Mouse (Mus musculus) NIH3T3 (cell line): ENCODE measurements around the gene Ppp1r14b.
A peak's percentile ranks its signal among the peaks of the same experiment; 100 is the strongest.

Experiments
- DNase-seq: peaks from one replicate; pipeline ENCODE4 v3.0.0-alpha.2; 2012; ENCODE audit warnings: low read depth

Gene Ppp1r14b

DNA sequence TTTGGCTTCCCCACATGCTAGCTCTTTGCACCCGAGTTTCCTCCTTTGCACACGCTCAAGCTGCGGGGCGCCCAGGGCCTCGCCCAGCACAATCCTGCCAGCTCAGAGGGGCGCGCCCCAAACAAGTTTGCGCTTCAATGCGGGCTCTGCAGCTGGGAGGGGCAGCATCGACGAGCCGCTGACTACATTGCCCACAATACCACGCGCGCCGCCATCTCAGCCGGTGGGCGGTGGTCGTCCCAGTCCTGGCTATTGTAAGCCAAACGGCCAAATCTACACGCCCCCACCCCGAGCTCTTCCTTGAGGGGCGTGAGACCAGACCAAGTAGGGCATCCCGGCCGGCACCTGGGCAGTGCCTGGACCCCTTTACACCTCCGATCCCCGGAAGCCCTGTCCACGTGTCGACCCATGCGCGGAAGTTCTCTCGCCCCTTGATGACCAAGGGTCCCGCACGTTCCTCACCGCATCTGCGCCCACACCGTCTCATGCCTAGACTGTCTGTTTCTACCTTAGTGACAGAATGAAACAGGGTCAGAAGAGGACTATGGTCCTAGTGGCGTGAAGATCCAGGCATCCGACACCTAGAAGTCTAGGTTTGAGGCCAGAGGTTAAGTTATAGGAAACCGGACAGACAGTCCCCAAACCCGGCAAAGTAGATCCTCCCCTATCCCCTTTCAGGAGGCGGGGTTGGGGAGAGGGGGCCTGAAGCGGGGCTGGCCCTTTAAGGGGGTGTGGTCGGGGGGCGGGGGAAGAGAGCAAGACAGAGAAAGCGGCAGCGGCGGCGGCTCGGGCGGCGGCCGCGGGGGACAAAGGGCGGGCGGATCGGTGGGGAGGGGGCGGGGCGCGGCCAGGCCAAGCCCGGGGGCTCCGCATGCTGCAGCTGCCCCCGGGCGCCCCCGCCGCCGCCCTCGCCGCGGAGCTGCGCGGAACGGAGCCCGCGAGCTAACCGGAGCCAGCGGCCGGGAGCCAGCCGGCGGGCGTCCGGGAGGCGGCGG is at the start of gene Ppp1r14b:
Ppp1r14b (plus strand) TSS at position 758 of the 995 bp plus-strand sequence.
- peak; percentile 93 for DNase-seq

GRCm38 (mm10) chr19:6925307-6925573 is 49.5 kb upstream of the Ppp1r14b start, which contains the start of gene Catsperz:
Gene Catsperz (minus strand): TSS chr19:6925380.
- DNase-seq, result no peak

DNA sequence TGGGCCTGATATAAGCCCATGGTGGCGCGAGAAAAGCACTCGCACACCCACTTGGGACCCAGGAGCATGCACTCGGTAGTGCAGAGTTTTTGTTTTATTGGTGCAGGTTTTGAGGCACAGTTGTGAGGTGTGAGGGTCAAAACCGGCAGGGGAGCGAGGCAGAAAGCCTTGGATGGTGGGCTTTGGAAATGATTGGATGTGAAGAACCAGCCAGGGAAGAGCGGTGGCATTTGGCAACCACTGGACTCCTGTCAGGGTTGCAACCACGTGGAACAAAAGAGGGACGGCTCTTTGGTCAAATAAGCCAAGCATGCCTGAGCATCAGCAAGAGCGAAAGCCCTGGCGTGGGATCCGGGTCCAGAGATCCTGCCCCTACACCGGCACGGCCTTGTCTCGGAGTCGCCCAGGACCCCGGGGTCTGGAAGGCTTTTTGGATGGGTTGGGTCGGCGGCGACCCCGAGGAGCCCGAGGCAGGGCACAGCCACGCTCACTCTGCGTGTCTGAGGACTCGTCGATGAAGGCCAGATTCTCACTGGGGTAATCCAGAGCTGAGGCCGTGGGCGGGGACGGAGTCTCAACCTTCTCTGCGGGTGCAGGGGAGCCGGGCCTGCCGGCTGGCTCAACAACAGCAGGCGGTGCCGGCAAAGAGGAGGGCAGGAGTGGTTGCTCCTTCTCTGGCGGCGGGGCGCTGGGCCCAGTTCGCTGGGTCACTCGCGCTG is 49.0 kb upstream of the Ppp1r14b start:
- DNase-seq, result no peak

GRCm38 (mm10) chr19:6926559-6927255 is 48.1 kb upstream of the Ppp1r14b start:
- DNase-seq, result no peak

DNA sequence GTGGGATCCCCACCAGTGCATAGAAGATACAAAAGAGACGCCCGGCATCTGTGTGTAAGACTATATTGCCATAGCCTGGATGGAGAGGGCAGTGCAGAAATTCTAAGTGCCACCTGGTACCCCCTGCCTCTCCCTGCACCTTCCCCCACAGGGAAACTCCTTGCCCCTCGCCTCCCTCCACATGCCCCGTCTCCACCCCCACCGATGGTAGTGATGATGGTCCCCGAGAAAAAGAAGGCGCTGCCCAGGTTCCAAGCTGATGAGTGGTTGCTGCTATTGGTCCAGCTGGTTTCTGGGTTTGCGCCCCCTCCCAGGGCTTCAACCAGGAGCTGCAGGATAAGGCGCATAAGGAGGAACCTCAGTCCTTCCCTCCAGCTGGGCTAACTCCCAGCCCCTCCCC is 46.7 kb upstream of the Ppp1r14b start:
- DNase-seq, result no peak

DNA sequence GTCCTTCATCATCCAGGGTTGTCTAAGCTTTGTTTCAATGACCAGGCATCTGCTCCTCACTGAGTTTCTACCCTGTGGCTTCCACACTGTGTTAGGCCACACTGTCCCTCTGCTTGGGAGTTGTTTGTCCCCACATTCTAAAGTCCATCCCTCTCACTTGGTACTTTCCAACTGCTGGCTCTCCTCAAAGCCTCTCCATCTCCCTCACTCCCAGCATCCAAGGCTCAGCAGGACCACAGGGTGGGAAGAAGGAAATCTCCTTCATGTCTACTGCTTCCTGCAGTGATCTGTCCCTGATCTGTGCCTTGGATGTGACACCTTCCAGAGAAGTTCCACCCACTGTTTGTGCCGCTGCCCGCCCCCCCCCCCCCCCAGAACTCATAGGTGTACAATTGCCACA is 43.8 kb upstream of the Ppp1r14b start:
- DNase-seq, result no peak

DNA sequence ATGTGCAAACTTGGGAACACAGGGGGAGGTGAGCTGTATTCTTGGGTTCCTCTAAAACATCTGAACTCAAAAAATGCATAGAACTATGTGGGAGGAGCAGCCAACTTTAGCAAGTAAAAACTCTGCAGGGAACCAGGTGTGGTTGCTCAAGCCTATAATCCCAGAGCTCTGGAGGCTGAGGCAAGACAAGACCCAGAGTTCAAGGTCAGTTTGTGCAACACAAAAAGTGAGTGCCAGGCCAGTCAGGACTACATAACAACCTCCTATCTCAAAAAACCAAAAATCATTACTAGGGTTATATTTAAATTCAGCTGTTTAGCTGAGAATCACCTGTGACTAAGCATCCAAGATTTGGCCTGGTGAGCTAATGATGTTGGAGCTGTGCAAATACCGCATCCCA is 42.8 kb upstream of the Ppp1r14b start:
- DNase-seq, result no peak

DNA sequence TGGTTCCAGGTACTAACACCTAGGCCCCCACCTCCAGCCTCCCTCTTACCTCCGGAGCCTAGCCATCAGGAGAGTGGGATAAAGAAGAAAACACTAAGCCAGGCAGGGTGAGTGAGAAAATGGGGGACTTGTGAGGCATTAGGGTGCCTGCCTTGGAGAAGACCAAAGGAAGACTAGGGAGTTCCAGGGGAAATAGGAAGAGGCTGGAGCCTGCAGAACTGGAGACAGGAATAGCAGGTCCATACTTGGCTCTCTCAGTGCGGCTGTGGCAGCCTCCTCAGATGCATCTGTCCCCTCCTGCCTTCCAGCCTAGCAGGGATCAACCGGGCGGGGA is 41.7 kb upstream of the Ppp1r14b start:
- DNase-seq, result no peak

DNA sequence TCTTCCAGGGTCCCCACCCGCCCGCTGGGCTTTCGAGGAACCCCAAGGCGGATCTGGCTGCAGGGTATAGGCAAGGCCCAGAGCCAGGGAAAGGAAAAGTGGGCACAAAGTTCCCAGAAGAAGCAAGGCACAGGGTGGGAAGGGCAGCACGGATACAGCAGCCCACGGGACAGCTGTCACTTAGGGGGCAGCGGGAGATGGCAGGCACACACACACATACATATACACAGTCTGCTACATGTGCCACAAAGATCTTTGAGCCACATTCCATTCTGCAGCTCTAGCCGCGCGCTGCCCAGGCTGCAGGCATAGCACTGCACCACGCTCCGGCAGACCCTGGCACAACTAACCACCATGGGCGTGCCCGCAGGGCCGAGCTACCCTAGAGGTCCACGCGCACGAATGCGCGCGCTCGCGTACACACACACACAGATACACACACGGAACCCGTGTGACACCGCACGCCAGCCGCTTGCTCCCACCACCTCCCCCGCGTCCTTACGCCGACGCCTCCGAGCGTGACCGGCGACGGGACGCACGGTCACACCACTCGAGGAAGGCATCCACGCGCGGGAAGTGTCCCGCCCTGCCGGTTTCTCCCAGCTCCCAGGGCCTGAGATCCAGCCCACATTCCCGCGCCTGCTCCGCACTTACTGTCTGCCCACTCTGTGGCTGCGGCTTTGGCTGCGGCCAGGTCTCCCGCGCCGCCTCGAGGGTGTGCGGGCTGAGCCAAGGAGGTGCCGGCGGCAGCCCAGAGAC is 41.2 kb upstream of the Ppp1r14b start:
- DNase-seq, result peak; percentile 35

DNA sequence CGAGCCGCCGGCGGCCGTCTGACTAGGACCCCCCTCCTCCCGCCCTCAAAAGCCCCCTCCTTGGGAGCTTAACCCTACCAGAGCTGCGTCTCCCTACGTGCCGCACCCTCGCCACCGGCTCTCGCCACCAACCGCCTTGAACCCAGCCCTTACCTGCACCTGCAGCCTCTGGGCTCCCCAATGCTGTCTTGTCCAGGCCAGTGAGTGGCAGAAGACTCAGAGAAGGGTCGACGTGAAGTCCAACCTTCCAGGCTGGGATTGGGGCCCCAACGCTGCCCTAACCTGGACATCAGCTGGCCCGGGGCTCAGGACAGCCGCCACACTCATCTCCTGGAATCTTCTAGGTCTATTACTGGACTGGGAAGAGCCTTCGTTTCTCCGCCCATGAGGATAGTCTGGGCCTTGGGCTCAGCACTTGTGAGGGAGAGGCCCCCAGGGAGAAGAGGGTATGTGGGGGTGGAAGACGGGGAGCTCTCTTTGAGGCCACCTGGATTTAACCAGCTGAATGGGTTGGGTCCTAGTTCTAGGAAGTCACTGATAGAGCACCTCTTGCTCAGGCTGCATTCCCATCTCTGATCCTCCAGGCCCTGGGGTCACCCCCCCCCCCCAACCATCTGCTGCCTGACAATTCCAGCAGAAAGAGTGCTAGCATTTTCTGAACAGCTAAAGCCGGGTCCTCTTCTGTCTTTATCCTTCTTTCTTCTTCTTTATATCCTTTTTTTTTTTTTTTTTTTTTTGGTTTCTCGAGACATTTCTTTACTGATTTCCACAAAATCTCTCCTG is 40.4 kb upstream of the Ppp1r14b start, which contains the start of gene Kcnk4:
Kcnk4 (minus strand) TSS at position 321 of the 783 bp plus-strand sequence.
- DNase-seq, result no peak

GRCm38 (mm10) chr19:6936299-6936698 is 38.5 kb upstream of the Ppp1r14b start:
- peak; percentile 43 for DNase-seq

DNA sequence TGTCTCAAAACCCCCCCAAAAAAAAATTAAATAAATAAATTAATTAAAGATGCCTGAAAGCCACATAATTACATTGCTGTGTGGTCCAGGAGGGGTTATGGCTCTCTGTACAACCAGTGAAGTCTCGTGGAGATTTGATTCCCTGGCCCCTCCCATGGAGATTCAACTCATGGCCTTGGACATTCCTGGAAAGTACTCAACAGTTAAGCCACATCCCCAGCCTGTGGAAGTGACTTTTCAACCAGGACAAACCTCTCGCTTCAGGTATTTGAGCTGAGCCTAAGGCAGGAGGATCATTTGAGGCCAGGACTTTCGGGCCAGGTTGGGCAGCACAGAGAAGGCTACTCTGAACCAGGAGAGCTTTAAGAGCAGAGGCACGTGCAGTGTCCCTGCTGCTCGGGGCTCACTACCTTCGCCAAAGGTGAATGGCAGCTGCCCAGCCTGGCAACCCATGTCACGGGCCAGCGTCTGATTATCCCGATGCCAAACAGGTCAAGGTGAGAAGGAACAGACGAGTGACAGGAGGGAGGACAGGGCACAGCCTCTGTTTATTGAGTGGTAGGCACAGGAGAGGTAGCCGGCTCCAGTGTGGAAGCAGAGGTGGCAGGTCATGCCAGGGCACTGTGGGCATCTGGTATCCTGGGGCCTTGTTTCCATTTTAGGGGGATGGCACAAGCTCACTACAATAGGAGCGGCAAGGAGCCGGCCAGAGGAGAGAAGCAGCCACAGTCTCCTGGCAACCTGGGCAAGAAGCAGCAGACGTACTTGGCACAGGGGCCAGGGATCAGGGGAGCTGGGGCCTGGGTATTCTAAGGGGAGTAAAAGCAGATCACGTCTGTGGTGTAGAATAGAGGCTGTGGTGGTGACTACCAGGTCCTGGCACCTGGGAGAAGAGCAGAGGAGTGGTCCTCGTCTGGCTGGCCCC is 37.0 kb upstream of the Ppp1r14b start:
- no peak for DNase-seq

GRCm38 (mm10) chr19:6939106-6940002 is 35.4 kb upstream of the Ppp1r14b start:
- no peak for DNase-seq

DNA sequence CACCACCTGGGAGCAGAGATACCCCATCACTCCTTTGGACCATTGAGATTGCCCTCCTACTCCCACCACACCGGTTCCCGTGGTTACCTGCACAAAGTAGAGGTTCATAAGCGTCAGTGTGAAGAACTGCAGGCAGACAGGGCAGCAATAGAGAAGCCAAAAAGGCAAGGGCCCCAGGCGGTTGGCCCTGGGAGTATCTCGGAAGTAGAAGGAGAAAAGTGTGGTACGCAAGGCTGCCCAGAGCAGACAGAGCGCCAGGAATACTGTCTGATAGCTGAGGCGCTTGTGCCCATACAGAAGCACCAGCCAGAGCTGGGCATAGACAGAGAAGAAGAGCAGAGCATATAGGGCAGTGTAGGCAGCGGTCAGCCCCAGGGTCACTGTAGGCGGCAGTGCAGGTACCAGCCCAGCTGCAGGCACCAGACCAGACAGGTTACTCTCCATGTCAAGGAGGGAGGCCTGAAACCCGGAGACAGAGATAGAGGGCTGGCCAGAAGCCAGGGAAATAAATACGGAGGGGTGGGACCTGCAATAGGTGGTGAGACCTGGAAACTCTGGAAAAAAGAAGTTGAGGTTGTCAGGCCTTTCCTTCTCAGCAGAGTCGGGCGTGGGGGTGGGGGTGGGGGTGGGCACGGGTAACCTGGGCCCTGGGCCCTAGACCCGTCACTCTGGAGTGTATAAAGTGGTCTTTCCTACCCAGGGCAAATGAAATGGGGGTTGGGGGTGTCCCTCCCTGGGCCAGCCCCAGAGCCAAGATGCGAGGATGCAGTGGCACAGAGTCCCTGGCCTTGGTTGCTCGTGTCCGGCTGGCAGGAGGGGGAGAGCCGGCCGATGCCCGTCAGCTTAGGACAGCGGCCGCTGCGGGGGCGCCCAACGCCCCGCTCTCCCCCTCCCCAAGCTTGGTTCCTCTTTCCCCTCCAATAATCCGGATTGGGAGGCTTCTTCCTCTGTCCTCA is 34.1 kb upstream of the Ppp1r14b start:
- peak; percentile 28 for DNase-seq

- peak; percentile 98 for DNase-seq
Measured at GRCm38 (mm10) chr19:6941372-6942248, 33.2 kb upstream of the Ppp1r14b start, which contains the start of gene Bad. Gene Bad (plus strand): TSS chr19:6941861.

- DNase-seq, result peak; percentile 98
Measured at GRCm38 (mm10) chr19:6942249-6942691, 32.5 kb upstream of the Ppp1r14b start, which contains the start of gene Gpr137. Gene Gpr137 (minus strand): TSS chr19:6942480.
